Mouse (Mus musculus) intestine, embryonic 14.5 days (tissue): ENCODE data around the gene Ttc39a. TPM values are rescaled to one million over a fixed set of nuclear protein-coding genes. Genes with fewer than 3 reads are reported as not detected.

Experiments used
- ATAC-seq: fragments of 200-750 bp; cut with Nextera tagmentation; replicated peaks from 2 replicates; pipeline ENCODE4 v1.8.0; 2017; ENCODE audit warnings: low read depth, moderate number of reproducible peaks, moderate TSS enrichment, moderate library complexity; ENCODE audit not compliant: low FRiP score, low TSS enrichment
- DNase-seq: peaks from one replicate; pipeline ENCODE4 v3.0.0-alpha.2; 2018; ENCODE audit warnings: low spot score
- H3K27ac ChIP-seq: fragments of 300-500 bp; sonication (generic); 2 replicates; pipeline ENCODE4 v1.5.1; 2014; ENCODE audit warnings: low read depth, mild to moderate bottlenecking, control low read depth
- H3K27me3 ChIP-seq: fragments of 300-500 bp; sonication (generic); replicated peaks from 2 replicates; pipeline ENCODE4 v1.6.1; 2014; ENCODE audit warnings: low read length, control low read depth; ENCODE audit not compliant: control insufficient read depth, insufficient read depth
- H3K36me3 ChIP-seq: fragments of 300-500 bp; sonication (generic); 2 replicates; pipeline ENCODE4 v1.6.1; 2014; ENCODE audit warnings: low read length, control low read depth; ENCODE audit not compliant: control insufficient read depth, insufficient read depth
- H3K4me1 ChIP-seq: fragments of 300-500 bp; sonication (generic); replicated peaks from 2 replicates; pipeline ENCODE4 v1.6.1; 2014; ENCODE audit warnings: low read length, control low read depth, mixed read lengths; ENCODE audit not compliant: control insufficient read depth, insufficient read depth
- H3K4me2 ChIP-seq: fragments of 300-500 bp; sonication (generic); 2 replicates; pipeline ENCODE4 v1.6.1; 2014; ENCODE audit warnings: low read length
- H3K4me3 ChIP-seq: fragments of 300-500 bp; sonication (generic); 2 replicates; pipeline ENCODE4 v1.5.1; 2014; ENCODE audit warnings: low read depth, low read length, control low read depth, mixed read lengths
- H3K9ac ChIP-seq: fragments of 300-500 bp; sonication (generic); 2 replicates; pipeline ENCODE4 v1.6.1; 2014; ENCODE audit warnings: mild to moderate bottlenecking, low read length
- H3K9me3 ChIP-seq: fragments of 300-500 bp; sonication (generic); 2 replicates; pipeline ENCODE4 v1.6.1; 2016; ENCODE audit warnings: low read length, control low read depth; ENCODE audit not compliant: control insufficient read depth
- WGBS: fragments of 180-500 bp; shearing (Covaris S2); extraction: QIAGEN DNeasy Blood & Tissue Kit; methylation state at CpG from one replicate; pipeline ENCODE4 v1.1.7; 2014; 5-methylcytosine and 5-hydroxymethylcytosine counted together
- polyA plus RNA-seq: library from polyadenylated mRNA; unstranded; fragments of >200 nt; fragmentation: Nextera tagmentation; extraction: Ambion mirVana; gene quantifications from 2 replicates; pipeline ENCODE4 v1.2.1, GENCODE M21; 2014

Ttc39a gene
- polyA plus RNA-seq, 1 experiment from 2014 or later = 14.7 TPM

GRCm38 (mm10) chr4:109430250-109430649 lies 23.8 kb downstream of the Ttc39a start:
- H3K27ac ChIP-seq = no peak overlapping the region
- no peaks in the 10 kb centered on the region for H3K36me3 ChIP-seq
- no peaks in the 10 kb centered on the region for H3K27me3 ChIP-seq
- H3K9me3 ChIP-seq = no peaks in the 10 kb centered on the region
- WGBS = 89% methylated on average over 7 of the region's 7 CpGs
- no peak overlapping the region for H3K9ac ChIP-seq
- no peak for ATAC-seq
- H3K4me3 ChIP-seq = no peak overlapping the region
- H3K4me2 ChIP-seq = no peak overlapping the region
- no peaks in the 10 kb centered on the region for H3K4me1 ChIP-seq
- no peak for DNase-seq

- WGBS = 42% methylated on average over 13 of the region's 13 CpGs
- no peak overlapping the region for H3K4me3 ChIP-seq
- H3K27ac ChIP-seq = no peak overlapping the region
- H3K36me3 ChIP-seq = no peaks in the 10 kb centered on the region
- no peaks in the 10 kb centered on the region for H3K4me1 ChIP-seq
- no peaks in the 10 kb centered on the region for H3K27me3 ChIP-seq
- DNase-seq (peak; percentile 75), ATAC-seq (peak; percentile 80)
- no peaks in the 10 kb centered on the region for H3K9me3 ChIP-seq
- no peak overlapping the region for H3K9ac ChIP-seq
- H3K4me2 ChIP-seq = no peak overlapping the region
Observed at GRCm38 (mm10) chr4:109430854-109431253, 24.4 kb downstream of the Ttc39a start.

GRCm38 (mm10) chr4:109432668-109433375 lies 26.4 kb downstream of the Ttc39a start:
- ATAC-seq (no peak), DNase-seq (no peak)
- no peak overlapping the region for H3K4me2 ChIP-seq
- no peaks in the 10 kb centered on the region for H3K9me3 ChIP-seq
- 56% methylated on average over 16 of the region's 16 CpGs for WGBS
- no peaks in the 10 kb centered on the region for H3K4me1 ChIP-seq
- no peak overlapping the region for H3K4me3 ChIP-seq
- H3K9ac ChIP-seq = no peak overlapping the region
- no peaks in the 10 kb centered on the region for H3K36me3 ChIP-seq
- H3K27ac ChIP-seq = no peak overlapping the region
- no peaks in the 10 kb centered on the region for H3K27me3 ChIP-seq

- DNase-seq = no peak
- Histone ChIP-seq H3K27me3 (no peaks in the 10 kb centered on the region), H3K36me3 (no peaks in the 10 kb centered on the region), H3K4me1 (no peaks in the 10 kb centered on the region), H3K4me3 (no peak overlapping the region), H3K4me2 (no peak overlapping the region), H3K9me3 (no peaks in the 10 kb centered on the region), H3K9ac (no peak overlapping the region), H3K27ac (no peak overlapping the region)
- ATAC-seq = no peak
- 58% methylated on average over 6 of the region's 6 CpGs for WGBS
Observed at GRCm38 (mm10) chr4:109433641-109434040, 27.2 kb downstream of the Ttc39a start.

GRCm38 (mm10) chr4:109434256-109434655 lies 27.8 kb downstream of the Ttc39a start:
- no peaks in the 10 kb centered on the region for H3K36me3 ChIP-seq
- H3K9ac ChIP-seq = no peak overlapping the region
- 87% methylated on average over 1 of the region's 1 CpGs for WGBS
- no peak overlapping the region for H3K27ac ChIP-seq
- H3K4me3 ChIP-seq = no peak overlapping the region
- no peaks in the 10 kb centered on the region for H3K4me1 ChIP-seq
- no peaks in the 10 kb centered on the region for H3K9me3 ChIP-seq
- H3K4me2 ChIP-seq = no peak overlapping the region
- ATAC-seq = no peak
- no peaks in the 10 kb centered on the region for H3K27me3 ChIP-seq
- DNase-seq = no peak

- WGBS = 57% methylated on average over 9 of the region's 9 CpGs
- Histone ChIP-seq H3K4me1 (no peaks in the 10 kb centered on the region), H3K9ac (no peak overlapping the region), H3K4me2 (no peak overlapping the region), H3K4me3 (no peak overlapping the region), H3K36me3 (peaks cover 8% of the 10 kb centered on the region; the same call in 1 of the 2 replicates), H3K27me3 (no peaks in the 10 kb centered on the region), H3K27ac (no peak overlapping the region), H3K9me3 (no peaks in the 10 kb centered on the region)
- DNase-seq (peak; percentile 87), ATAC-seq (peak; percentile 67; the same call in 1 of the 2 replicates)
Observed at GRCm38 (mm10) chr4:109437913-109438878, 31.8 kb downstream of the Ttc39a start.

GRCm38 (mm10) chr4:109439101-109439500 lies 32.7 kb downstream of the Ttc39a start:
- Histone ChIP-seq H3K9me3 (no peaks in the 10 kb centered on the region), H3K4me1 (no peaks in the 10 kb centered on the region), H3K27ac (no peak overlapping the region), H3K4me3 (no peak overlapping the region), H3K4me2 (no peak overlapping the region), H3K27me3 (no peaks in the 10 kb centered on the region), H3K36me3 (peaks cover 8% of the 10 kb centered on the region; the same call in 1 of the 2 replicates), H3K9ac (no peak overlapping the region)
- DNase-seq = peak; percentile 38
- no peak for ATAC-seq
- whole genome bisulfite sequencing = 76% methylated on average over 8 of the region's 8 CpGs

- H3K27ac ChIP-seq = no peak overlapping the region
- no peak overlapping the region for H3K4me2 ChIP-seq
- H3K27me3 ChIP-seq = no peaks in the 10 kb centered on the region
- ATAC-seq = no peak
- no peak overlapping the region for H3K4me3 ChIP-seq
- H3K36me3 ChIP-seq = peaks cover 8% of the 10 kb centered on the region; the same call in 1 of the 2 replicates
- H3K4me1 ChIP-seq = no peaks in the 10 kb centered on the region
- peak; percentile 35 for DNase-seq
- no peaks in the 10 kb centered on the region for H3K9me3 ChIP-seq
- H3K9ac ChIP-seq = no peak overlapping the region
- 74% methylated on average over 3 of the region's 3 CpGs for WGBS
Observed at GRCm38 (mm10) chr4:109439825-109440248, 33.4 kb downstream of the Ttc39a start.
